Mouse (Mus musculus) frontal cortex, adult (tissue): ENCODE data around the gene Ltb4r1.
A peak's percentile ranks its signal among the peaks of the same experiment; 100 is the strongest.

Source experiments
- ATAC-seq: cut with Nextera tagmentation; 2 replicates; pipeline ENCODE4 v1.9.2; 2017; ENCODE audit warnings: mild to moderate bottlenecking, moderate library complexity, mixed read lengths; ENCODE audit not compliant: low TSS enrichment

Gene Ltb4r1

DNA sequence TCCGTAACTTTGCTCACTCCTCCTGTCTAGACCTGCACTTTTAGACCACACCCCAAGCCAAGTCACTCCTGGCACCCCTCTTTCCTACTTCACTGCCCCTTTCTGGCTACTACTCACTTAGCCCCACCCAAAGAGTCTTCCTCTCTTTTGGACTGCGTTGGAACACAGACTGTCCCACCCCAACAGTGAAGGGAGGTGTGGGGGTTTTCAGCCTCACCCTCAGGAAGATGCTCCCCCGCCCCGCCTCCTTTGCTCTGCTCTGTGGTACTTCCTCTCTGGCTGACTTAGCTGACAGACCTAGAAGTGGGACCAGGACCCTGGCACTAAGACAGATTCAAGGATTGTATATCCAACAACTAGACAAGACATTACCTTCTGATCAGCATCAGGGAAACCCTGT, at the start of gene Ltb4r1:
Ltb4r1 (plus strand) TSS at position 267 of the 400 bp plus-strand sequence.
- ATAC-seq = no peak

DNA sequence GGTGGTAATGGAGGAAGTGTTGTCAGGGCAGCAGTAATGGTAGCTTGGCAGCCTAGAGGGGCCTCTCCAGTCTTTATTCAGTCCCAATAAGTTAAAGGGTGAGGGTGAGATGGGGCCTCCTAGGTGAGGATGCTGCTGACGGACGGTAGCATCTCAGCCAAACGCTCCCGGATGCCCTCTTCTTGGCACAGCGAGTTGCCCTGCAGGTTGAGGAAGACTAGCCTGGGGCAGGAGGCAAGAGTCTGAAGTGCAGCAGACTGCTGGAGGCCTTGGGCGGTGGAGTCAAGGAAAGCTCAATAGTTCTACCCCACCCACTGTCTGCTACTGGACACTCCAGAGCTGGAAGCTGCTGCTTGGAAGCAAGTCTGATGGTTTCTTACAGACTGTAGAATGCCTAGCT, 49.5 kb upstream of the Ltb4r1 start:
- no peak for ATAC-seq

- no peak for ATAC-seq
These were observed 48.9 kb upstream of the Ltb4r1 start for GRCm38 (mm10) chr14:55716884-55717283.

DNA sequence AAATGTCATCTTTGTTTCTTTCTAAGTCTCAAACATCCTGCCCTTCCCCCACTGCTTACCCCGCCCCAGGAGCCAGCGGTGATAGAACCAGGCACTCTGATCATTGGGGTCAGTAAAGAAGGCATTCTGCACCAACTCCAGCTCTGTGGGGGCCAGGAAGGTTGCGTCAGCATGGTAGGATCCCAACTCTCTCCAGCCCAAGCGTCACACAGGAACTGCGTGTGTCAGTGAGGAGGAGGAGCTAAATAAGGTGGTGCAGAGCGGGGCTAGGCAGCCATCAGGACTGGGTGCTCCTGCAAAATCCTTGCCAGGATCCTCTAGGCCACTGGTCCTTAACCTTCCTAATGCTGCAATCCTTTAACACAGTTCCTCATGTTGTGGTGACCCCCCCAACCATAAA, 46.0 kb upstream of the Ltb4r1 start:
- no peak for ATAC-seq

GRCm38 (mm10) chr14:55720666-55721065, 45.1 kb upstream of the Ltb4r1 start:
- no peak for ATAC-seq

DNA sequence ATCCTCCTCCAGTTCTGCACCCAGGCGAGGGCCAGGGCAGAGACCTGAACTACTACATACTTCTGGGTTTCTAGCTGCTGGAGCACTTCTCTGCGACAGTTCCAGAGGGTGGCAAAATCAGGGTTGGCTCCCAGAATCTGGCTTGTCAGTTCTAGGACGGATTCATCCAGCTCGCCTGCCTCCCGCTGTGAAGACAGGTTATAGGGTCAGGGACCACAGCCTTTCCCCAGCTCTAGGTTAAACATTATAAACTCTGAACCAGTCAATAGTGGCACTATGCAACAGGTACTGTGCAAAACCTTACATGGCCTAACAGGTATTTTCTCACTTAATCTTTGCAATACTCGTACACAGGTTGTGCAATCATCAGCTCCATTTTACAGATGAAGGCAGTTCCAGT, 44.7 kb upstream of the Ltb4r1 start:
- ATAC-seq = no peak

DNA sequence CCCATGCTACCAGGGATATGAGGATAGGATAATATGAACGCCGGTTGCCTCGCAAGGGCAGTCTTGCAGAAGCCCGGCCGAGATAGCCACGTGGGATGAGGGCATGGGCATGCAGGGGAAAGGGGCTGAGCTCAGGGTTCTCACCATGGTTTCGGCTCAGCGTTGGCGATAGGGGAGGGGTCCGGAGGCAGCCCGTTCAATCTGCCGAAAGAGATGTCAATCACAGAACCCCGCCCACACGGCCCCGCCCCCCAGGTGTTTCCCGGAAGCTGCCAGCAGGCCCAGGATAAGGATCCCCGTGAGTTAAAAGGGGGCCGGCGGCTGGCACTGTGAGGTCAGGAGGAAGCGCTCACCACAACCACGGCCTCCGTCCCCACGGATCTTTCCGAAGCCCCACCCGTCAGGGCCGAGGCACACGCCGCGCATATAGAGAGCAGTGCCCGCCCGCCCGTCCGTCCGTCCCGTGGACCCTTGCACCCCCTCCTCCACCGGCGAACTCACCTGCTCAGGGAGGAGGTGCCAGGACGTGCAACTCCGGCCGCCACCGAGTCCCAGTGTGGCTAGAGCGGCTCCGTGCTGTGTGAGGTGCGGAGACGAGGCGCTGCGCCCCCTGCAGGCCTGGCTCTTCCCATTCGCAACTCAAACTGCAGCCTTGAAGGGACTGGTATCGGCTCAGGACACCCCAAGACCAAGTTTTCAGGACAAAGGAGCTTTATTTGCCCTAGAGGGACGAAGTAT, 43.9 kb upstream of the Ltb4r1 start, which contains the start of gene Rabggta:
Rabggta (minus strand) TSS at position 564 of the 738 bp plus-strand sequence.
- ATAC-seq = peak; percentile 90

DNA sequence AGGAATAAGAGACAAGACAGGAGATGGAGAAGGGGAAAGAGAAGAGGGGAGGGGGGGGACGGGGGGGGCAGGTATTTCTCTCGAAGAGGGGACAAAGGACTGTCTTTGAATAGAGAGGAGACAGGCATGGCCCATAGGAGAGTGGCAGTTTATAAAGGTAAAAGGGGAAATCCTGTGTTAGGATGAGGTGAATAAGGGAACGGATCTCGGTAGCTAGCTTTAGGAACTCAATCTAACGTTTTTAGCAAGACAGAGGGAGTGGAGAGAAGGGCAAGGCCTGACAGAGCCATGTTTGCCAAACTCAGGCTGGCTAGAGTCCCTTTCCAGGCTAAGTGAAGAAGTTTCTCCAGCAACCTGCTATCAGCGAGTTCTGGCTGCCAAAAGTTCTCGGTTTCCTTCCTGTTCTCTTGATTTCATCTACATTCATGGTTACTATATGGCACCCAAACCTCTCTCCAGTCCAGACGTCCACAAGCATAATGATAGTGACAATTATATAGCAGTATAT, 43.3 kb upstream of the Ltb4r1 start:
- no peak for ATAC-seq

- no peak for ATAC-seq
These were observed 42.3 kb upstream of the Ltb4r1 start for GRCm38 (mm10) chr14:55723433-55723832.

GRCm38 (mm10) chr14:55724411-55724871, 41.3 kb upstream of the Ltb4r1 start:
- ATAC-seq = no peak

DNA sequence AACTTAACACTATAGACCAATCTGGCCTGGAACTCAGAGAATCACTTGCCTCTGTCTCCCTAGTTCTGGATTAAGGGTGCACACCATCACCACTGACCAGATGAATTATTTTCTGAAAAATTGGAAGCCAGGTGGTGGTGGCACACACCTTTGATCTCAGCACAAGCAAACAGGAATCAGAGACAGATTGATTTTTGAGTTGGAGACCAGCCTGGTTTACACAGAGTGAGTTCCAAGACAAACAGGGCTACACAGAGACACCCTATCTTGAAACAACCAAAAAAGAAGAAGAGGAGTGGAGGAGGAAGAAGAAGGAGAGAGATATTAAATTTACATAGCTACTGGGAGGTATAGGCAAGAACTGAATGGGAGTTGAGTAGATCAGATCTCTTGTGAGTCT, 39.5 kb upstream of the Ltb4r1 start:
- no peak for ATAC-seq

DNA sequence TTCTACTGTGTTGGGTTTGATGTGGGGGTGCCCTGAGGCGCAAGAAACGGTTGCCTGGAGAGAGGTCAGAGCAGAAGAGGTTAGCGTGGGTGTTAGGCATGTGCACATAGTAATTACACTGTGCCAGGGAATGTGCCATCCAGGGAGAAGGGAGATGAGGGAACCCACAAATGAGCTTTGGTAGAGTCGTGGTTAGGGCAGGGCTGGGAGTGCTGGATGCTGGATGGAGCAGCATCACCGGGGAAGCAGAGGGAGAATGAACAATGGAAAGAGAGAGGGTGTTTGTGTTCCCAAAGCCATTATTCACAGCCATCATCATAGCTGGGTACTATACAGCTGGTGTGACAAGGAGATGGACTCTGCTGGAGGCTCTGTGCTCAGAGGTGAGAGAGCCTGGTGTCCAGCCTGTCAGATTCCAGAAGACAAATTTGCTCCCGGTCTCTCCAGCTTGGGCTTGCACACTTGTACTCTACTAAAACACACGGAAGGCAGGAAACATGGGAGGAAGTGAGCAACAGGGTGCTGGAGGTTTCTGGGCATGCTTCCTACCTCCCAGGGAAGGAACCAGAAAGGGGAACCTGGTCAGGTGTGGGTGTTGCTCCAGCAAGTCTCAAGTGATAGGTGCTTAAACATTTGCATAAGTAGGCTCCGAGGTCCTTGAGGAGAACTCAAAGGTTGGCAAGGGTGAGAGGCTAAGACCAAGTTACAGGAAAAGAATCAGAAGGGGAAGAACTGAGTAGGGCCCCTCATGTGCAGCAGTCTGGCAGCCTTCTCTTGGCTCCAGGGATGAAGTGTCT, 37.7 kb upstream of the Ltb4r1 start:
- no peak for ATAC-seq

DNA sequence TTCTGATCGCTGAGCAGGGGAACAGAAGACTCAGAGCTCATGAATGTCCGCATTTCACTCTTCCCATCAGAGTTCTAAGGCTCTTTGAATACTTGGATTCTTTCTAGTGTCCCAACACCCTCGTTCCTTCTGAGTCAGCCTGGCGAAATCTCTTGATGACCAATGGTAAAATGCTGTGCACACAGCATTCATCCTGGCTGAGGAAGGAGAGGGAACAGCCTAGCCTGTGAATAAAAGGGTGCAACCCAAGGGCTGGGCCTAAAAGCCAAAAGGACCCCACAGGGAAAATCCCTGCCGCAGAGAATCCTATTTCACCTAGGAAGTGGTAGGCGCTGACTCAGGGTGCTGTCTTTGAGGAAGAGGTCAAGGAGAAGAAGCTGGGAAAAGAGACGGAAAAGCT, 35.6 kb upstream of the Ltb4r1 start:
- ATAC-seq = peak; percentile 12; the same call in 1 of the 2 replicates

- ATAC-seq = peak; percentile 93
These were observed 35.2 kb upstream of the Ltb4r1 start for GRCm38 (mm10) chr14:55730531-55731032.

- ATAC-seq = no peak
These were observed 31.9 kb upstream of the Ltb4r1 start for GRCm38 (mm10) chr14:55733889-55734288.

DNA sequence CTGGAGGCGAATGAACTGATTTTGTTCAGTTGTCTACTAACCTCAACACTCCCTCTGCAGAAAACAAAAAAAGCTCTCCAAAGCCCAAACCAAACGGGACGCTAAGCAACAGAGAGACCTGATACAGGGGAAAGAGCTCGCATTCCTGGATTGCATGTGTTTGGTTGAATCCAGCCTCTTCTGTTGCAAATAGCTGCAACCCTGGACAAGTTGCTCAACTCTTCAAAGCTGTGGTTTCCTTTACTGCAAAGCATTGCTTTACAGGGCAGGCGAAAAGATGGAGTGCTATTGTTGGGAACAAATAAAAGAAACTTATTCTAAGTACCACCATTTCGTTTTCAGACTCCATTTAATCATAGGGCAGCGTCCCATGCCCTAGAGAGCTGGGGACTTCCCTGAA, 30.9 kb upstream of the Ltb4r1 start:
- ATAC-seq = no peak

DNA sequence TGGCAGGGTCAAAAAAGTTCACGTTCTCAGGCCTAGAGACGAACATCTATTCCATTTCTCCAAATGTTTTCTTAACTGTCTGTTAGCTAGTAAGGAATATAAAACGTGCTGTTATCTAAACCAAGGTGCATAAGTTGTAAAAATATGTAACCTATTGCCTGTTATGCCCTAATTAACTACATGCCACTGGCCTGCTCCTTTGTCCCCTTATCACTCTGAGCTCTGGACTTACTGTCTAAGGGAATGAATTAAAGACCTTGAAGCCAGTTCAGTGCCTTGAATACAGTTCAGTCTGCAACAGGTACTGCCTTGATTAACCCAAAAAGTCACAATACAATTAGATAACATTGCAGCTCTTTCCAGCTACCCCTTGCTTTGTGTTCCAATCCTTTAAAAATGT, 30.4 kb upstream of the Ltb4r1 start:
- no peak for ATAC-seq

GRCm38 (mm10) chr14:55735758-55736157, 30.0 kb upstream of the Ltb4r1 start:
- no peak for ATAC-seq

DNA sequence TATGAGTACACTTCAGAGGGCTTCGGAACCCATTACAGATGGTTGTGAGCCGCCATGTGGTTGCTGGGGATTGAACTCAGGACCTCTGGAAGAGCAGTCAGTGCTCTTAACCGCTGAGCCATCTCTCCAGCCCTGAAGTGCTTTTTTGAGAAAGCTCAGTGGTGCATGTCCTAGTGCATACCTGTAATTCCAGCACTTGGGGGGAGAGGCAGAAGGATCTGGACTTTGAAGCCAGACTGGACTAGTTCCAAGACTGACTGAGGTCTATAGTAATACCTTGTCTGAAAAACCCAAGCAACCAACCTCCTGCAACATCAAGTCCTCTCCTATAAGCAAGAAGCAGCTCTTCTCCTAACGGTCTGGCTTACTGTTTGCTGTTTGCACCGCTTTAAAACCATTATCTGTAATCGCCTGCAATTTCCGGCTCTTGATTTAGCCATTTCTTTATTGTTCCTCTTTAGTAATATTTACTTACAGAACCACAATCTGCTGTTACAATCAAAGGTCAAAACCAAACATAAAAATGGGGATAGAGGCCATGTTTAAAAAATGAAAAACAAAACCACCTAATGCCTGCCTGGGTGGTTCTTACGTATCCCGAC, 28.6 kb upstream of the Ltb4r1 start:
- no peak for ATAC-seq

DNA sequence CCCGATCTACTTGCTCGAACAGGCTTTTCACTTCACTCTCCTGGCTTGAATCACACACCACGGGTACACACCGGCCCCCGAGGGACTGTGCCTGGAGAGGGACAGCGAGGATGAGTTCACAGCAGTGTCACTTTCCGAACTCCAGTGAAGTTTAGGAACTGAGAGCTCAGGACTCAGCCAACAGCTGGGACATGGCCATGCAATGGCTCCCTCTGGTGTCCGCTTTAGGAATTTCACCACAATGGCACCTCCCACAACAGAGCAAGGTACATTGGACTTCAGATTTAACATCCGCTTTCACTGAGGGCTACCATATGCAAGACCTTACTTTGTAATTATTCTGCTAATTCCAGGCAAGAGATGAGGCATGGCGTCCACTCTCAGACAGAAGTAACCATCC, 22.1 kb upstream of the Ltb4r1 start:
- ATAC-seq = peak; percentile 66

DNA sequence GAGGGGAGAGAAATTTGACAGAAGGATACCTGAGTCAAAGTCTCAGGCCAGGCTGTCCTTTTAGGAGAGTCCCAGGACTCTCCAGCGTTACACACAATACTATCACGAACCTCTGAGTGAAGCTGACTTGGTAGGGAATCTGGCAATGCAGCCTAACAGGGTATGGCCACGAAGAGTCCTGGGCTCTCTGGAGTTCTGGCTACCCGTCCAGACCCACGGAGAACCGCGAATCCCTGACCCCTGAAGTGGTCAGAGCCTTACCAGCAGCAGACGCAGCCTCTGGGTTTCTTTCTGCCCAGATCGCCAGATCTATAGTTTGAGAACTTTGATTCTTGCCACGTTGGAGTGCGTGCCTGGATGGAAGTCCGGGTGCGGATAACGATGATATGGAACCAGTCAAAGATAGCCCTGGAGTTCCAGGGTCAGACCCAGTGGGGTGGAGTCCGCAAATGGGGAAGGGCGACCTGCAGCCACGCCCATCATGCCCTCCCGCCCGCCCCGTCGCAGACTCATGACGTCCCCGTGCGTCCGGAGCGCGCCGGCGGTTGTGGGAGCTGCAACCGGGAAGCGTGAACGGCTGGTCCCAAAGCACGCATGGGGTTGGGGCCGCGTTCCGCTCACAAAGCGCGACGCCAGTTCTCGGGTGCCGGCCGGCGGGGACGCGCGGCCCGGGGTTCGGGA, 20.4 kb upstream of the Ltb4r1 start, which contains the start of the genes Dhrs1 and Nop9:
Dhrs1 (minus strand) TSS at position 511 of the 681 bp plus-strand sequence.
Nop9 (plus strand) TSS at position 514 of the 681 bp plus-strand sequence.
- ATAC-seq = peak; percentile 72
